Mouse (Mus musculus) A20 (cell line): ENCODE measurements around the gene Cx3cr1.
"Not testable (repeated sequence)": the region's sequence is repeated elsewhere in the genome, so short reads cannot be mapped to it uniquely, and the experiment has no call there.

Experiments used
- DNase-seq: peaks from one replicate; pipeline ENCODE4 v3.0.0-alpha.2; 2011; ENCODE audit warnings: low read depth, low spot score

The Cx3cr1 gene

DNA sequence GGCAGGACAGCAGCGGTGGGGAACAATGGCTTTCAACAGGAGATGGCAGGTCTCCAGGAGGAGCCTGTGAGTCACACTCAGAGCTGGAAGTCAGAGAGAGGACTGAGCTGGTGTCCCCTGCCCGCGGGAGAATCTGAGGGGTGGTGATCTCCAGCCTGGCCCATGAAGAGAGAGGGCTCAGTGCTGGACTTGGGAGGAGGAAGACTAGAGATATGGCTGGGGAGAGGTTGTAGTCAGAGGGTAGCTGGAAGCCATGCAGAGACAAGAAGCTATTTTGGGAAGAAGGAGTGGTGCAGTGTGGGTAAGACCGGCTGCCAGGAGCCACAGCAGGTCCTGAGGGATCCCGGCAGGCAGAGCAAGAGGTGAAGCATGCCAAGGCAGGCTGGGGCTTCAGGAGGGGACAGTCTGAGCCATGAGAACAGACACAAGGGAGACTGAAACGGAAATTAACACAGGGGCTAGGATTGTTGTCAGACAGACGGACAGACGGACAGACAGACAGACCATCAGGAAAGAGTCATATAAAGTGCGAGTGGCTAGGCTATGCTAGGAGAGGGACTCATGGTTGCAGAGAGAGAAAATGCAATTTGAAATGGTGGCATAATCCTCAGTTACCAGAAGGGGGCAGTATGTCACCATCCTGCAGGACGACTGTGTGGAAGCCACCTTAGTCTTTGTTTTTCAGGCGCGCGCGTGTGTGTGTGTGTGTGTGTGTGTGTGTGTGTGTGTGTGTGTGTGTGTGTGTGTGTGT is 42.1 kb downstream of the Cx3cr1 start:
- DNase-seq, result peak; percentile 66

DNA sequence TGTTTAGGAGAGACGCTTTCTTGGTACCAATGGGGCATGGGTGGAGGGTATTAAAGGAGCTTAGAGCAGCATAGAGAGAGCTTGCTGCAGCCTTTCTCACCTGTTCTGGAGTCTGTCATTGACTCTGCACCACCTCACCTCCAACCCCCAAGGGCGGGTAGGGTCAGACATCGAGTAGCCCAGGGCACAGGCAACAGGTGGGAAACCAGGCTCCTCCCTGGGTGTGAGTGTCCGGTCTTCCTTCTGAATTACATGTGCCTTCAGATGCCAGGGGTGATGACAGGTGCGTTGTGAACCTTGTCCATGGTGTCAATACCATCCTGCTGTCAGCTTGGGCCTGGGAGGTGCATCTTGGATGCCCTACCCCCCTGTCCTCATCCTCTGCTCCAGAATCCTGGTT is 45.1 kb downstream of the Cx3cr1 start:
- no peak for DNase-seq

DNA sequence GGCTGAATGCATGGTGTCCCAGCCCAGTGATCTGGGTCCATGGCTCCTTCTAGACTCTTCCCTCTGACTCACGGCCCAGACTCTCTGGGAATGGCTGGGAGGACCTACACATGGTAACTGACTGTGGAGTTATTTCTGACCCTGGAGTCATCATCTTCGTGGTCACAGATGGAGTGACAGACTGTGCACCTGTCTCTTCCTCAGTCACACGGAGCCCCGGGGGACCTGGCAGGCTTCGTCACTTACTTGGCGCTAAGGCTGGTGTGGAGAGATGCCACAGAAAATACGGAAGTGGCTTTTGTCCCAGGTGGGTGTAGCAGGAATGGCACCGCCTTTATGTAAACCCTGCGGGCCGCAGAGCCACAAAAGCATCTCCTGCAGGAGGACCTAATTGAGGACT is 45.5 kb downstream of the Cx3cr1 start:
- DNase-seq, result peak; percentile 35

DNA sequence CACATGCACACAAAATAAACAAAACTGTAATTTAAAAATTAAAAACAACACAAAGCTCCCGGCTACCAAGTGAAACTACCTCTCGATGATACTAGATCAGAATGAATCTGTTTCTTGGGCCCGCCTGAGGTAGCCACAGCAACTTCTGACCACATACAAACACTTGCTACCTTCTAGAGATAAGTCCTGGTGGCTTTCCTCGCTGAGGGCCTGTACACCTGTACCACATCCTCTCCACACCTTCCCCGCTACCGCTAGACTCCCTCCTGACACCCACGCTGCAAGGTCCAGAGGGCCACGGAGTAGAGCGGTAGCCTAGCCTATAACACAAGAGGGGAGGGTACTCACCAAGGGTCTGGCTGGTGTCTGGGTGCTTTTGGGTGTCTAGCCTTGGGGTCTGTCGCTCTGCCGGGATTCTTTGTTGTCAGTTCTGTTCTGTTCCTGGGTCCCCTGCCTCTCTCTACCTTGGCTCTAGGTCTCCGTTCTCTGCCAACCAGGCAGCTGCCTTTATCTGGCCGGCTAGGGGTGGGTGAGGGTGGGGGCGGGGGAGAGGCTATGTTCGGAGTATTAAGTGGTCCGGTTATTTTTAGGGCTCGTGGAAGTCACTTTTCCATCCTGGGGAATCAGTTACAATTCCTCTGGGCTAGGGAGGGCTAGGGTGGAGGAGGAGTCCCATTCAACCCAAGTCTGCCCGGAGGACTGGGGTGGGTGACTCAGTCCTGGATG is 46.4 kb downstream of the Cx3cr1 start, which contains the start of gene Xirp1:
TSS of gene Xirp1 (minus strand) at position 513 of the 726 bp plus-strand sequence.
- DNase-seq, result no peak

DNA sequence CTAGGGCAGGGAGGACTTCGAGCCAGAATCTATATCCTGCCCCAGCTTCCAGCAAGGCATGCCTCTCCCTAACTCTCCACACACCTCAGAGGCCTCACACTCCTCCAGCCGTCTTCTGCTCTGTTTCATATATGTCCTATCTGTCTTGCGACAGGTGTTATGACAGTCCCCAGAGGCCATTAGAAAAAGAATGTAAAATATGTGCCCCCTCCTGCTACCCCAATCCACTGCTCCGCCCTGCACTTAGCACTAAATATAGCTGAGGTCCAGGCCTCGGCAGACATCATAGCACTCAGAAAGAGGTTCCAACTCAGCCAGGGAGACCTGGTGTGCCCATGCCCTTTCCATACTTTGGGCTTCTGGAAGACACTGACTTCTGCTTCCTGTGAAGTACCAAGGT is 48.5 kb downstream of the Cx3cr1 start:
- DNase-seq, result no peak

DNA sequence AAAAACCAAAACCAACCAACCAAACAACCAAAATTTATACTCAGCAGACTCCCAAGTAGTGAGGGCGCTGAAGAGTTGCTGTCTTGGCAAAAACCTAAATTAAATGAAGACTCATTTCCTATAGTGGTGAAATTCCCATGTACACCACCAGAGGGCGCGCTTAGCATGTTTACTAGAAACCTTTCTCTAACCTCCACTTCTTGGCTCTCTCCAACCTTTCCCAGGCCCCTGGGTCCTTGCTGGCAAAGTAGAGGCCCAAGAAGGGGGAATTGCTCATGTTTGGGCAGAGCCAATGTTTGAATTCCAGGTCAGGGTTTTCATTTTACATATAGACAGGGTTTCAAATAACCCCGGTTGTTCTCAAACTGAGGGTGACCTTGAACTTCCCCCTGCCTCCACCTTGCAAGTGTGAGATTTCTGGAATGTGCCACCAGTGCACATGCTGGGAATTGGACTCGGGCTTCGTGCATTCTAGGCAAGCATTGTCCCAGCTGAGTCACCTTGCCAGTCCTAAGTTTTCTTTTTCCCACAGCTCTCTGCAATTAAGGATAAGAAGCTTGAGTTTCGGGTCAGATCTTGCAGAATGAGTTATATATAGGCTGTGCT is 49.3 kb downstream of the Cx3cr1 start:
- DNase-seq, result peak; percentile 63

DNA sequence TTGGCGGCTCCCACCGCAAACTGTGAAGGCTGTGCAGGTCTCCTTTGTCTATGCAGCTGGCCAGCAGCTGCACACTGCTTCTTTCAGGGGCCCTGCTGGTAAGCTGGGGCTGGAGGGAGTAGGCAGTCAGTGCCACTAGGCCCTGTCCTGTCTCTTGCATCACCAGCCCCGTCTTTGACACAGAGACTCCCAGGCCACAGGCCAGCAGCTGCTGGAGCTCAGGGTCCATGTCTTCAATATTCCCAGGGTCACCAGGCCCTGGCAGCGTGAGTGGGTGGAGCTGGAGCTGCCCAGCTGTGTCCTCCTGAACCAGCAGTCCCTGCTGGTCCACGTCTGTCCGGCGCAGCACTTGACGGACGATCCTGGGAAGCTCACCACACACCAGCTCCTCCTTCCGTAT is 52.7 kb downstream of the Cx3cr1 start:
- DNase-seq, result no peak

DNA sequence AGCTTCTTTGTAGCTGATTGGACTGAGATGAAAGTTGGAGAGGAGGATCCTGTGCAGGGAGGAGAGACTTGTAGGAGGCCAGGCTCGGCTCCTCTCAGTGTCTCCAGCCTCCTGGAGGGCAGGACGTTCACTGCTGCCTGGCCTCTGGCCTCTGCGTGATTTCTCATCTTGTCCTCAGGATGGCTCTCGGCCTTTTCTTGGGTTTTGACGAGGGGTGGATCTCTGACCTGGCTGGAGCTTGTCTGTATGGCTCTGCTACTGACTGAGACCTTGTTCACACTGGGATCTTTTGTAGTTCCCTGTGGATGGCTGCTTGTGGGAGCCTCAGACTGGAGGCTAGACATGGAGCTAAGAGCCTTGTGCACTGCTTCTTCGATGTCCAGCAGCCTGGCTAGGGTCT is 54.9 kb downstream of the Cx3cr1 start:
- no peak for DNase-seq

DNA sequence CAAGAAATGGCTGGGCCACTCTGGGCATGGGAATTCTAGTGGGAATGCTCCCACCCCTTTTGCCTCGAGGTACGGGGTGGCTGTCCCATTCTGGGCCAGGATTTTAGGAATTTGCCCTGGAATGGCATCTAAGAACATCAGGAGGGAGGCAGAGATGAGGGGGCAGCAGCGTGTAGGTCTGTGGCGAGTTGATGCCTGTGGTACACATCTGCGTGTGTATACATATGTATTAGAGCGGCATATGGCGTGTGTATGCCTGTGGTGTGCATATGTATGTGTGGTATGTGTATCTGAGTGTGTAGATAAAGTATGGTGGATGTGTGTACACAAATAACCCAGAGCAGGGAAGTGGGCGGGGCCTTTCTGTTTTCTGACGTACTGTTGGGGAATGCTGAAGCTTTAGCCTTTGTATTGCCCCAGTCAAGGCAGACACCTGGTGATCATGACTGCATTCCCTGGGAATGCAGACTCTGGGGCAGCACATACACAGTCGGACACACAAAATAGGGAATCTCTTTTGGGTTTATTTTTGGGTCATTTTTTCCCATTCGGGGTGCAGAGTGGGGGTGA is 56.3 kb downstream of the Cx3cr1 start:
- DNase-seq, result no peak

DNA sequence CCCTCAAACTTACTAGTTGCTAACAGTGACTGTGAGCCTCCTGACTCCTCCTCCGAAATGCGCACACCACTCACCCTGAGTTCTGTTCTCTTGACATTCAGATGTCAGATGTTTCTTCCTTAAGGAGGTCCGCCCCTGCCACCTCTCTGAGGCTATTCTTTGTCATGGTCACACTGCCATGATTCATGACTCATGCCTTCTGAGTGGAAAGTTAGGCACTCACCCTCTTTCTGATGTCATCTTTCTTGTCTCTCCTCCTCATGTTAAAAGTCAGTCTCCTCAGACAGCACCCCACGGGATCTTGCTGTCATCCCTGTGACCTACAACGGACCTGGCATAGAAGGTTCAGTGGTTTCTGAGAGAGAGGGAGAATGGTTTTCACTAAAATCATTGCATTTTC is 56.9 kb downstream of the Cx3cr1 start:
- no peak for DNase-seq

DNA sequence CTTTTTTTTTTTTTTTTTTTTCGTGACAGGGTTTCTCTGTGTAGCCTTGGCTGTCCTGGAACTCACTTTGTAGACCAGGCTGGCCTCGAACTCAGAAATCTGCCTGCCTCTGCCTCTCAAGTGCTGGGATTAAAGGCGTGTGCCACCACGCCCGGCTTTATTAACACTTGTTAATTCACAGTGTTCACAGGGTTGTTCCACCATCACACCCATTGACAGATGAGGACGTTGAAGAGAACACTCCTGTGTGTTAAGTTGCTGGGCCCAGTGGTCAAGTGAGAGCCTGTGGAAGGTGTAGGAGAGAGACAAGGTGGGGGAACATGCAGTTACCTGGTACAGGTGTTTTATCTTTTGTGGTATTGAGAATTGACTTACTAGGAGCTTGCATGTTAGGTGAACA is 57.5 kb downstream of the Cx3cr1 start:
- not testable (repeated sequence) for DNase-seq

DNA sequence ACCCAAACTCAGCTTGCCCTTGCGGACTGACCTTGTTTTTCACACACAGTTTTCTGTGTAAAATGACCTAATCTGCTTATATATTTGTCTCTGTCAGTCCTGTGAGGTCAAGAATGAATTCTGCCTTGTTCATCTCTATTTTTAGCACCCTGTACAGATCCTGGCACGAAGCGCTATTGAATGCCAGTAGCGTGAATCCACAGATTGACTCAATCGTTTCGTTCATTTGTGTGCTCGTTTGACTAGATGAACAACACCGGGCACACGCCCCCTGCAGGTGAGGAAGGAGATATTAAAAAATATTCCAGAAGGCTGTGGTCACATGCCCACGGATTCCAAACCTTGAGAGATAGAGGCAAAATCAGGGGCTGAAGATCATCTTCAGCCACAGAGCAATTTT is 58.1 kb downstream of the Cx3cr1 start:
- DNase-seq, result peak; percentile 86

DNA sequence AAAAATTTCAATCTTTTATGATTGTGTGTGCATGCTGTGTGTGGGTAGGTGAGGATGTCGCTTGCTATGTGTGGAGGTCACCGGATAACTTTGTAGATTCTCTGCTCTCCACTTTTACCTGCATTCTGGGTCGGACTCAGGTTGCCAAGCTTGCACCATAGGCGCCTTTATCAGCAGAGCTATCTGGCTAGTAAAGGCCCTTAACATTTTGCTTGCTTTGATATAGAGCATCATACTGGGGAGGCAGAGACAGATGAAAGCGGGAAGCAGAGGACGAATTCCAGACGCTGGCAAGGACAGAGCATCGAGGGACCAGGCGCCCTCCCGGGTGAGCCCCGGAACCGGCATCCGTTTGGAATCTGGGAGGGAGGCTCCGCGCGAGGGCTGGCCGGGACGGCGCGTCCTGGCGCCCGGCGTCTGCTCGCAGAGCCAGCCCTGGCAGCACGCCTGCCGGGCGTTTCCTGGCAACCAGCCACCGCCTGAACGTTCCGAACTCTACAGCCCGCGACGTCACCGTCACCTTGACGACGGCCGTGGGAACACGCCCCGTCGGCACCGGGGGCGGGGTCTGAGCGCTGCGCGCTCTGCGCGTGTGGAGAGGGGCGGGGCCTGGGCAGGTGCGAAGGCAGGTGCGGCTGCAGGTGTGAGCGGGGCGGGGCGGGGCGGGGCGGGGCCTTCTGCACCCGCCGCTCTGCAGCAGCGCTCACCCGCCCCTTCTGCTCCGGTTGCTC is 58.7 kb downstream of the Cx3cr1 start:
- peak; percentile 95 for DNase-seq

DNA sequence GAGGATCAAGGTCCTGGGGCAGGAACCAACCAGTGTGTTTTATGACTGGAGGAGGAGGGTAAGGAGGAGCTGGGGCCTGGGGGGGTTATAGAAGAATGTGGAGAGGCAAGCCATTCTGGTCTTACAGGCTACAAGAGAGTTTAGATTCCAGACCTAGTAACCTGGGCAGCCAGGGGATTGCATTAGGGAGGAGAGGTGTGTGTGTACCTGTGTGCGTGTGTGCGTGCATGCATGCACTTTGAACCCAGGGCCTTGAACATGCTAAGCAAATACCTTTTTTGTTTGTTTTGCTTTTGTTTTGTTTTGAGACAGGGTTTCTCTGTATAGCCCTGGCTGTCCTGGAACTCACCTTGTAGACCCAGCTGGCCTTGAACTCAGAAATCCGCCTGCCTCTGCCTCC is 59.8 kb downstream of the Cx3cr1 start:
- DNase-seq, result no peak

DNA sequence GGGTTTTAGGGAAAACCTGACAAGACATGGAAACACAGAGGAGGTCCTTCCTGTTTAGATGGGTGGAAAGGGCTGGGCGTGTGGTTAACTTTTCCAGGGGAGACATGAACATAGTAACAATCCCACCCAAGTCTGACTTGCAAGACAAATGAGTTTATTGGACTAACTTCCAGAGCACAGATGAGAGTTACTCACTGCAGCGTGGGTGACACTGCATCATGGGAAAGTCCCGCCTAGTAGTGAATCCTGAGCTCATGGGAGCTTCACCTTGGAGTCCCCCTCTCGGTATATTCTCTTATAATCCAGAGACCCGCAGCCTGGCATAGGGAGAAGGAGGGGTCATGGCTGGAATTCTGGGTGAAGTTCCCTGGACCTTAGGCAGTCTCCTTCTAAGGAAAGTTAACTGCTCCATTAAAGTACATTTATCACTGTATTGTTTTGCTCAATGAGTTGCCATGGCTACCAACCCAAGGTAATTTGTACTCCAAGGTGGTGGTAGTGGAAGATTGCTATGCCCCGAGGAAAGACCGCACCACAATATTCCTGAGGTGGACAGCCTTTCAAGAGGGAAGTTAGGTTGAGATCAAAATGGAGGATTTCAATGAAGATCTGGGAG is 60.3 kb downstream of the Cx3cr1 start:
- DNase-seq, result no peak

DNA sequence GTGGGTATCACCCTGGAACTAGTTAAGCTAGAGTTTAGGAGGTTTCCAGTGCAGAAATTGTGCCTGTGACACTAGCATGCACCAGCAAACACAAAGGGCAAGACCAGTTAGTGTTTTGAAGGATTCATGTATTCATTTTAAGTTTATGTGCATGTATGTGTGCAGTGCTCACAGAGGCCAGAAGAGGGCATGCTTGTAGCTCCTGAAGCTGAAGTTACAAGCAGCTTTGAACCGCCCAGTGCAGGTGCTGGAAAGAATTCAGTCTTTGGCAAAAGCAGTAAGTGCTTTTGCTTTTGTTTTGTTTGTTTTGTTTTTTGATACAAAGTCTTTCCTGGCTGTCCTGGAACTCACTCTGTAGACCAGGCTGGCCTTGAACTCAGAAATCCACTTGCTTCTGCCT is 61.8 kb downstream of the Cx3cr1 start:
- no peak for DNase-seq

DNA sequence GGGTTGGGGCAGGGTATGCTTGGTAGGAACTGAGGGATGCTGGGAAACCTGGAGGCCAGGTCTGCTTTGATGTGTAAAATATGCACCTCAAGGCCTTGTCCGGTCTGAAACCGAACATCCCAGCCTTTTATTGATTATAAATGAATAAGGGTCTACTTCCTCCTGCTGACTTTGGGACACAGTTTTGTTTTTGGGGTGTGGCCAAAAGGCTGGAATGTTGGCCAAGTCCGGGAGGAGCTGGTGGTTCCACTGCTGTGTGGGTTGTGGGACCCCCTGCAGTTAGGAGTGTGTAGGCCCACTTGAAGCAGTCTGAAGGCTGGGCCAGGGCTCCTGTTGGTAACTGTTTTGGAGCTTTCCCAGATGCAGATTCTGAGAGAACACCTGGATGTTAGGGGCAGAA is 63.7 kb downstream of the Cx3cr1 start:
- DNase-seq, result no peak

DNA sequence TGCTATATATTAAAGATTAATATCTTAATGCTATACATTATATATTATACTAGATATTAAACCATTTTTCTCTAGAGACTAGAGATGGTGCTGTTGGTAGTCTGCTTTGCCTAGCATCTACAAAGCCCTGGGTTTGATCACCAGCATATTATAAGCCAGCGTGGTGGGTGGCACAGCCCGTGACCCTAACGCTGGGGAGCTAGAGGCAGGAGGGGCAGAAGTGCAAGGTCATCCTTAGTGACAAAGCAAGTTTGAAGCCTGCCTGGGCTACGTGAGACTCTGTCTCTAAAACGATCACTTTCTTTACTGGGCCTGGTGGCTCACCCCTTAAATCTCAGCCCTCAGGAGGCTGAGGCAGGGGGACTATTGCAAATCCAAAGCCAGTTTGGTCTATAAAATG is 66.8 kb downstream of the Cx3cr1 start:
- DNase-seq, result no peak

DNA sequence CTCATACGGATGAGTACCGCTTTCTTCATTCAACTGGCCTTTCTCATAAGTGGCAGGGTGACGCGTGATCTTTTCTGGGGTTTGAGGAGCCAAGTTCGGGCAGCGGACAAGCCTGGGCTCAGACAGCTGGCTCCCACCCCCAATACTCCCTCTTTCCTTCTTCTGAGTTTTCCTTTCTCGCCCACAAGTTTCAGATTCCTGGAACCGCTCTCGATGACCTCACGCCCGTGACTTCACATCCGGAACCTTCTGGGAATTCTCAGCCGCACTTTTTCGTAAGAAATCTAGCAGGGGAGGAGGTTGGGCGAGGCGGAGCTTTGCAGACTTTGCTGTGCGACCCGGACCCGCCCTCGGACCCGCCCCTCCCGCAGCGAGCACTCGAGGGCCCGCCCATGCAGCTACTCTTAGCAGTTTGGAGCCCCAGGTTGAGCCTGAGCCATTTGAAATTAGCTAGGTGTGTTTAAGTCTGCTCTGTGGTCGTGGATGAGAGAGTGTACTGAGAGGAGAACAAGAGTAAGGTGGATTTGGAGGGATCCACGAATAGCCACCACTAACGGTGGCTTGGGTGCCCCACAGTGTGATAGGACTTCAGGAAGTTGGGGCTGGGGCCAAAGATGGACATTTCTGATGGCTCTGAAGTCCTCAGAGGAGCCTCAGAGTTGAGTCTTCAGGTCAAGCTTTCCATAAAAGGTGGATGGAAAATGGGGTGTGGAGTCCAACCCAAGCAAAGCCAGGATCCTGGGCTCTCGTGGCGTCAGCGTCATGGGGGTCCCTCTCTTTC is 67.5 kb downstream of the Cx3cr1 start:
- peak; percentile 84 for DNase-seq

DNA sequence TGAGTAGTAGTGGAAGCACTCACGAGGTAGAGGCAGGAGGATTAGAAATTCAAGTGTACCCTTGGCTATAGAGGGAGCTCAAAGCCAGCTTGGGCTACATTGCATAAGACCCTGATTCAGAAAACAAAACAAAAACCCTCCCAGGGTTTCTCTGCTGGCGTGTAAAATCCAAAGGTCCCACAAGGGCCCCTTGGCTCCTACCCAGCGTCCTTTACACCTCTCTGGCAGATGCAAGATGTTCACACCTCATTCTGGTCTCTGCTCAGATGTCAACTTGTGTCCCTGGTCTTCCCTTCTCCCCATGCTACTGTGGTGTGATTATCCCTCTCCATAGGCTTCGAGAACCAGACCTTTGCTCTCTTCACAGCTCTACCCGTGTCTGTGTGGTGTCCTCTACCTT is 68.9 kb downstream of the Cx3cr1 start:
- no peak for DNase-seq

DNA sequence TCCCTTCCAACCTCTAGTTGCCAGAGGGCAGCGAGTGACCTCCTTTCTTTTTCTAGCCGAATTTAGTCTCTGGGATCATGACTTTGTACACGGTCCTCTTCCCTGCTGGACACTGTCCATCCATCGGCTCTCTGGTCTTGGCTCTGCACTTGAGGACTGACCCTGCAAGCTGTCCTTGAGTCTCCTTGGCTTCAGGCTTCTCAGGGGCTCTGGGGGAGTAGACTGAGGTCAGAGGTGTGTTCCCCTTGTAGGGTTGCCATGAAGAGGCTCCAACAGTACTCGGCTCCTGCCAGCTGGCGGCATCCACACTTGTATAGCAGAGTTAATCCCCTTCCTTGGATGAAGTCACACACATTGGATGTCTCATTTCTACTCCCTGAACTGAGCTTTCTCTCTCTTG is 70.0 kb downstream of the Cx3cr1 start:
- no peak for DNase-seq
